Mouse (Mus musculus) telencephalon, adult 2 months (tissue): ENCODE measurements around the gene Repin1.
"Not testable (repeated sequence)": the region's sequence is repeated elsewhere in the genome, so short reads cannot be mapped to it uniquely, and the experiment has no call there.

ENCODE experiments used
- DNase-seq: peaks from one replicate; pipeline ENCODE4 v3.0.0-alpha.2; 2011; ENCODE audit warnings: low read depth, low spot score

Gene Repin1

GRCm38 (mm10) chr6:48579215-48579648 is 14.5 kb upstream of the Repin1 start:
- DNase-seq, result no peak

- DNase-seq, result no peak
Observed at GRCm38 (mm10) chr6:48581257-48581656, 12.4 kb upstream of the Repin1 start.

DNA sequence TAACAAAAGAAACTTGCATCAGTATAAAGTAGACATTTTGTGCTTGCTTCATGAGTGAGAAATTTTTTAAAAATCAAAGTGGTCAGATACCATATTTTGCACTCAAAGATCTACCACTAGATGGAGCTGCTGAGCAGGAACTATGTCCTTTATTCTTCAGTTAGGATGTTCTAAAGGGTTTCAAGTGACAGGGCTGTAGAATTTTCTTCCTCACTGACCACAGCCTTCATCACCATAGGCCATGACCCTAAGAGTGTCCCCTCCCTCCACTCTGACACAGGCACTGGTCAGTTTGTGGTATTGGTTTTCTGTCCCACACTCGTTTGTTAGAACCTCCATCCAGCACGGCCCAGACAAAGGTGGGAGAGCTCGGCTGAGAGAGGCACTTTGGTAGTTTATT is 11.6 kb upstream of the Repin1 start:
- no peak for DNase-seq

GRCm38 (mm10) chr6:48589194-48589750 is 4.4 kb upstream of the Repin1 start, which contains the start of gene Gm45021:
Gene Gm45021 (plus strand): TSS chr6:48589610.
- no peak for DNase-seq

DNA sequence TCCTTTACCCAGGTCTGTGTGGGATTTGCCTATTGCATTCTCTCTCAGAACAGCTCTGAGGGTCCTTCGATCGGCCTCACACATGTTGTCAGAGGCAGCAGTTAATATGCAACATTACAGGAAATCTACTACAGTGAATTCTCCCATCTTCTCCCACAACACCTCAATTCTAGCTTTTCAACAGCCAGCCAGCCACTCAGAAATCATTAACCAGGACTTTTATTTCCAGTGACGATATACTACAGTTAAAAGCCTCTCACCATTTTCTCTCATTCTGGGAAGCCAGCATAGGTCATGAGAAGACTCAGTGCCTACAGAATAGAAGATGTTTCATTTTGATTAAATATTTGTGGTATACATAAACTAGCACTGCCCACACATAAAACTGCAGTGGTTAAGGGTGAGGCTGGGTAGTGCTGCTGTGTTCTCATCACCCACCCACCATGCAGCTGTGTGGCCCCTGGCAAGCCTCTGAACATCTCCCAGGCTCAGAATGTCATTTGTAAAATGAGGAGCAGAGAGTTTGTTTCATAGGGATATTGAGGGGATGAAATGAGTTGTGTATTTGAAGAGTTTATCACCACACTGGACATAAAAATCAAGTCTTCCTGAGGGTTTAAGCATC is 2.4 kb upstream of the Repin1 start:
- DNase-seq, result no peak

GRCm38 (mm10) chr6:48591871-48592270 is 1.8 kb upstream of the Repin1 start:
- no peak for DNase-seq

DNA sequence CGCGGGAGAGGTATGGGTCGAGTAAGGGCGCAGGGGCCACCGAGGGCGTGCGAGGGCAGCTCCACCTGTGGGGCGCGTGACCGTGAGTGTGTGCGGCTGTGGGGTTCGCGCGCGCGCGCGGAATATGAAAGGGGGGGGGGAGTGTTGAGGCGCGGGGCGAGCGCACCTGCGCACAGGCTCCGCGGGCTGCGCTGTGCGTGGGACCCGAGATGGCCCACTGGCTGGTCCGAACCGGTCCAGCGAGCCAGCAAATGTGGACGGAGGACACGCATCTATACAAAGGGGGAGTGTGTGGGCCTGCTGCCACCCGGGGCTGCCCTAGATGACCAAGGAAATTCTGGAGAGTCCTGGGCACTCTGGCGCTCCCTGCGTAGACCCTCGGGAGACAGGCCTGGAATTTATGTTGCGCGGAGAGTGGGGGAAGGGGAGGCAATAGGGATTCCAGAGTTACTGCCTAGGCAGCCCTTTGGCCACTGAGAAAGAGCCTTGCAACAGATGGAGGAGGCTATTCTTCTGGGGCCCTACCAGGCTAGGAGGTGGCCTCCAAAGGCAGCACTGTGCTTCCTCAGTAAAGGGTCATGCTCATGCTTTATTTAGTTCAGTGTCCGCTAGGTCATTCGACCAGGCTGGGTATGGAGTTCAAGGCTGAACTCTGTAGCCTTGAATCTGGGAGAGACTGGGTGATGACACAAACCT is 508 bp downstream of the Repin1 start:
- no peak for DNase-seq

GRCm38 (mm10) chr6:48595278-48595677 is 1.6 kb downstream of the Repin1 start:
- DNase-seq, result no peak

DNA sequence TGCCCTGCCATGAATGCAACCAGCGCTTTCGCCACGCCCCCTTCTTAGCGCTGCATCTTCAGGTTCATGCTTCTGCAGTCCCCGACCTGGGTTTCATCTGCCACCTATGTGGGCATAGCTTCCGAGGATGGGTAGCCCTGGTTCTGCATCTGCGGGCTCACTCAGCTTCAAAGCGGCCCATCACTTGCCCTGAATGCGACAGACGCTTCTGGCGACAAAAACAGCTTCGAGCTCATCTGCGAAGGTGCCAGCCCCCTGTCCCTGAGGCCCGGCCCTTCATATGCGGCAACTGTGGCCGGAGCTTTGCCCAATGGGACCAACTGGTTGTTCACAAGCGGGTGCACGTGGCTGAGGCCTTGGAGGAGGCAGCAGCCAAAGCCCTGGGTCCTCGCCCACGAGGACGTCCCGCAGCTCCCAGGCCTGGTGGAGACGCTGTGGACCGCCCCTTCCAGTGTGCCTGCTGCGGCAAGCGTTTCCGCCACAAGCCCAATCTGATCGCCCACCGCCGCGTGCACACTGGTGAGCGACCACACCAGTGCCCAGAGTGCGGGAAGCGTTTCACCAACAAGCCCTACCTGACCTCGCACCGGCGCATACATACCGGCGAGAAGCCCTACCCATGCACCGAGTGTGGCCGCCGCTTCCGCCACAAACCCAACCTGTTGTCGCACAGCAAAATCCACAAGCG is 3.0 kb downstream of the Repin1 start:
- no peak for DNase-seq

- no peak for DNase-seq
Observed at GRCm38 (mm10) chr6:48597233-48597625, 3.5 kb downstream of the Repin1 start.

GRCm38 (mm10) chr6:48600594-48600993 is 6.9 kb downstream of the Repin1 start:
- DNase-seq, result no peak

- peak; percentile 87 for DNase-seq
Observed at GRCm38 (mm10) chr6:48601271-48602079, 7.8 kb downstream of the Repin1 start, which contains the start of gene Zfp775. Gene Zfp775 (plus strand): TSS chr6:48602063.

DNA sequence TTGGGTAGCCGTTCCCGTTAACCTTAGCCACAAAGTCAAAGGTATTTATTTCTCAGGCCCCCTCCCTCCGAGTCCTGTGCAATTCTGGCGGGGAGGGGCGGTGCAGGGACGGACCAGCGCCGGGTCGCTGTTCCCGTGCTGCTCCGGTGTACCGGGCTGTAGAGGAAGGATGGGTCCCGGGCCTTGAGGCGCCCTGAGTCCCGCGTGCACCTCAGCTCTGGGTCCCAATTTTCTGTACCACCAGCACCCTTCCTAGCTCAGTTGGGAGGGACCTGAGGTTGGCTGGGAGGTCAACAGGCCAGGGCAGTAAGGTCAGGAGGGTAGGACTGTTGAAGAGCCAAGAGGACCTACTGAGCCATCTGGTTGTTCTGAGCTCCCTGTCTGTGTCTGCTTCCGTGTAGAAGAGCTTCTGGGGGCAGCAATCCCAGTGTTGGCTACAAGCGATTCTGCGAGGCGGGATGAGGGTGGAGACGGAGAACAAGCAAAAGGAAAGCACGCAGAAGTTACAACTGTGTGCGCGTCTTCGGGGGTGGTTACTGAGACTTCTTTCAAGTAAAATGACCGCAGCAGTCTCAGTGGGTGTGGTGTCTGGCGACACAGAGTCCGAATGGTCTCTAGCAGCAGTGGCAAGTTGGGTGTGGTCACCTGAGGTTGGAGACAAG is 8.5 kb downstream of the Repin1 start:
- peak; percentile 67 for DNase-seq

- no peak for DNase-seq
Observed at GRCm38 (mm10) chr6:48608124-48608523, 14.4 kb downstream of the Repin1 start.

GRCm38 (mm10) chr6:48609512-48609911 is 15.8 kb downstream of the Repin1 start:
- no peak for DNase-seq

DNA sequence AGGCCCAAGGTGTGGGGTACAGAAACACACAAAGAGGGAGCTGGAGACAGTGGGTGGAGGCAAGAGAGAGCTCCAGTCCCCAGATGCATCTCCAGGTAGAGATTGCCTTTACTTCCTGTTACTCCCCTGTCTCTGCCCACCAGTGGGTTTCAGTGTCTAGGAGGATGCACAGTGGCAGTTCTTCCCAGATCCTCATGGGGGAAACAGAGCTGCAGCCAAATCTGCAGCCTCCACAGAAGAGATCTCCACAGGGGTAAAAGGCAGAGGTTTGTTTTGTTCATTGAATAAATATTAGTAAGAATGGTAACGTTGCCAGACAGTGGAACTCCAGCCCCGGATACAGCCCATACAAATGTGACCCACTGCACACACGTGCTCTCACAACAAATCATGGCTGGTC is 17.0 kb downstream of the Repin1 start:
- DNase-seq, result no peak

DNA sequence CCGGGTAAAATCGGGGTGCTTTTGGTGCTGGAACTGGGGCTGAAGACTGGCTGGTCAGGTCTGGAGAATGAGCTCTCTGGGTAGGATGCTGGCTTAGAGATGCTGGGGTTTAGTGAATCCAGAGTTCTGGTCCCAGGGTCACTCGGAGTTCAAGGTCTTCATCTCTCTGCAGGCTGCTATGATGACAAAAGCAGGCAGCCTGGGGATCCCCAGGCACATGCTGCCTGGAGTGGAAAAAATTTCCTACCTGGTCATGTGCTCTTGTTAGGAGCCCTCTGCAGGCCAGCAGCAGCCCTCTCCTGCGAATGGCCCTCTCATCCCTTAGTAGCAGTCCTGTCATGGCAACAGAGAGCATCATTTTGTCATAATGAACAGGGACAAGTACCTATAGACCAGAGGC is 19.8 kb downstream of the Repin1 start:
- no peak for DNase-seq

GRCm38 (mm10) chr6:48614756-48615155 is 21.1 kb downstream of the Repin1 start:
- no peak for DNase-seq

GRCm38 (mm10) chr6:48620031-48620430 is 26.3 kb downstream of the Repin1 start:
- no peak for DNase-seq

- DNase-seq, result not testable (repeated sequence)
Observed at GRCm38 (mm10) chr6:48622186-48622843, 28.6 kb downstream of the Repin1 start.
